Mouse (Mus musculus) neural tube, embryonic 14.5 days (tissue): ENCODE data around the gene Chrna5. TPM values are rescaled to one million over a fixed set of nuclear protein-coding genes. Genes with fewer than 3 reads are reported as not detected.
A peak's percentile ranks its signal among the peaks of the same experiment; 100 is the strongest.
"Not testable (repeated sequence)": the region's sequence is repeated elsewhere in the genome, so short reads cannot be mapped to it uniquely, and the experiment has no call there.

ENCODE experiments used
- ATAC-seq: fragments of 200-750 bp; cut with Nextera tagmentation; 2 replicates; pipeline ENCODE4 v1.8.0; 2017; ENCODE audit warnings: low read depth, mild to moderate bottlenecking, moderate TSS enrichment, moderate library complexity
- H3K27ac ChIP-seq: fragments of 300-500 bp; sonication (generic); 2 replicates; pipeline ENCODE4 v1.5.1; 2014; ENCODE audit warnings: low read depth, mild to moderate bottlenecking, control low read depth, low read length, moderate library complexity, mixed read lengths
- H3K27me3 ChIP-seq: fragments of 300-500 bp; sonication (generic); 2 replicates; pipeline ENCODE4 v1.6.1; 2014; ENCODE audit warnings: low read length; ENCODE audit not compliant: control insufficient read depth, insufficient read depth
- H3K36me3 ChIP-seq: fragments of 300-500 bp; sonication (generic); 2 replicates; pipeline ENCODE4 v1.6.1; 2014; ENCODE audit warnings: low read length, mixed read lengths; ENCODE audit not compliant: control insufficient read depth, insufficient read depth
- H3K4me1 ChIP-seq: fragments of 300-500 bp; sonication (generic); 2 replicates; pipeline ENCODE4 v1.6.1; 2014; ENCODE audit warnings: low read length; ENCODE audit not compliant: control insufficient read depth, insufficient read depth
- H3K4me2 ChIP-seq: fragments of 300-500 bp; sonication (generic); 2 replicates; pipeline ENCODE4 v1.6.1; 2014; ENCODE audit warnings: mild to moderate bottlenecking, low read depth, low read length, control low read depth
- H3K4me3 ChIP-seq: fragments of 300-500 bp; sonication (generic); 2 replicates; pipeline ENCODE4 v1.5.1; 2014; ENCODE audit warnings: low read depth, low read length, control low read depth, mixed read lengths
- H3K9ac ChIP-seq: fragments of 300-500 bp; sonication (generic); replicated peaks from 2 replicates; pipeline ENCODE4 v1.6.1; 2014; ENCODE audit warnings: low read depth, mild to moderate bottlenecking, control low read depth, low read length, mixed read lengths
- H3K9me3 ChIP-seq: fragments of 300-500 bp; sonication (generic); 2 replicates; pipeline ENCODE4 v1.6.1; 2016; ENCODE audit warnings: low read length; ENCODE audit not compliant: control insufficient read depth
- WGBS: fragments of 180-500 bp; shearing (Covaris S2); extraction: QIAGEN DNeasy Blood & Tissue Kit; methylation state at CpG from one replicate; pipeline ENCODE4 v1.1.7; 2014; 5-methylcytosine and 5-hydroxymethylcytosine counted together
- polyA plus RNA-seq: library from polyadenylated mRNA; unstranded; fragments of >200 nt; fragmentation: Nextera tagmentation; extraction: Ambion mirVana; gene quantifications from 2 replicates; pipeline ENCODE4 v1.2.1, GENCODE M21; 2014

Gene Chrna5
- 5.1 TPM in 2 replicates for polyA plus RNA-seq

DNA sequence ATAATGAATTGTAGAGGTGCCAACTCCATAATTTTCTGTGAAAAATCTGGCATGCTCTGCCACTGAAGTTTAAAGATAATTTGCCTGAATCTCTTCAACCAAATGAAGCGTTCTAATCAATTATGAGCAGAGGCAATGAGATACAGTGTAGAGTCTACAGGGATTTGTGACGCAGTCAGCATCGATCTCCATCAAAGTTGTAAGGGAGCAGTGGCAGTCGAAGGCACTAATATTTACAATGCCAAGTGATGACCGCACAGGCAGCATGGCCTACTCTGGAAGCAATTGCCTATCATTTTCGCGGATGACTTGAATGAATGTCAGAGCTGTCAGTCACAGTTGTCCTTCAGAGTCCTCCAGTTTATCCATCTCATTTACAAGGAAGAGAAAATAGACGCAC, at the start of gene Chrna5:
Chrna5 (plus strand) TSS at position 207 of the 400 bp plus-strand sequence.
- no peak within 1 kb of the TSS for H3K27ac ChIP-seq
- whole genome bisulfite sequencing = 42% methylated on average over 8 of the region's 8 CpGs
- H3K36me3 ChIP-seq = no peaks in the 10 kb centered on the region
- H3K9me3 ChIP-seq = no peaks in the 10 kb centered on the region
- H3K9ac ChIP-seq = peak within 1 kb of the TSS; percentile 59
- peak within 1 kb of the TSS; percentile 78 for H3K4me2 ChIP-seq
- peak within 1 kb of the TSS; percentile 62 for H3K4me3 ChIP-seq
- ATAC-seq = 0 out of 2 replicates have a peak, but pooled peaks have one; percentile 15
- peaks cover 7% of the 10 kb centered on the region; the same call in 1 of the 2 replicates for H3K4me1 ChIP-seq
- H3K27me3 ChIP-seq = peaks cover 13% of the 10 kb centered on the region

DNA sequence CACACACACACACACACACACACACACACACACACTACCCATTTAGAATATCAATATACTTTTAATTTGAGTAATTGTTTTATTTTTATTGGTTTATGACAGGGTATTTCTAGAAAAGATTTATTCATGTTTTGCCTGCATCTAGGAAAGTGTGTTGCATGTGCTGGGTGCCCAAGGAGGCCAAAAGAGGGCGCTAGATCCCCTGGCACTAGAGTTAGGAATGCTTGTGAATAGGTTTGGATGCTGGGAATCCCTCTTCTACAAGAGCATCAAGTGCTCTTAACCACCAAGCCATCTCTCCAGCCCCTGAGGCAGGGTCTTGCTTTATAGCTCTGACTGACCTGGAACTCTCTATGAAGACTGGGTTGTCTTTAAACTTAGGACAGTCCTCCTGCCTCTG, 48.9 kb upstream of the Chrna5 start:
- H3K36me3 ChIP-seq = no peaks in the 10 kb centered on the region
- H3K4me1 ChIP-seq = no peaks in the 10 kb centered on the region
- 7% methylated on average over 1 of the region's 1 CpGs for WGBS
- no peaks in the 10 kb centered on the region for H3K9me3 ChIP-seq
- H3K27me3 ChIP-seq = no peaks in the 10 kb centered on the region
- H3K4me2 ChIP-seq = no peak overlapping the region
- H3K4me3 ChIP-seq = no peak overlapping the region
- ATAC-seq = no peak
- H3K27ac ChIP-seq = no peak overlapping the region
- H3K9ac ChIP-seq = no peak overlapping the region

DNA sequence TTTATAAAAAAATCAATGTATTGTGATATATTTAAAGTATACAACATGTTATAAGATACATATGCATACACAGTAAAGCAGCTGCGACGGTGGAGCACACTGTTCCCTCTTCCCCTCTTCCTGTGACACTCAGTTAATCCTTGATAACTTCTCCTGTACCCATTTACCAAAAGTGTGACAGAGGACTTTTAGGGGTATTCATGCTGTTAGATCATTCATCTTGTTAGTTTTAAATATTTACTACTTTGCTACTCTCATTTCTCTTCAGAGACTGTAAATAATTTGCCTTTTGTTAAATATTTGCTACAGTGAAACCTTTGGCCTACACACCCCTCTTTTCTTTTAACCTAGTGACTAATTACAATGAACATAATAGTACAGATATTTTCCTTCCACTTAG, 48.3 kb upstream of the Chrna5 start:
- Histone ChIP-seq H3K27ac (no peak overlapping the region), H3K4me1 (no peaks in the 10 kb centered on the region), H3K9me3 (no peaks in the 10 kb centered on the region), H3K27me3 (no peaks in the 10 kb centered on the region), H3K9ac (no peak overlapping the region), H3K4me3 (no peak overlapping the region), H3K36me3 (no peaks in the 10 kb centered on the region), H3K4me2 (no peak overlapping the region)
- ATAC-seq = no peak
- 72% methylated on average over 2 of the region's 2 CpGs for WGBS

DNA sequence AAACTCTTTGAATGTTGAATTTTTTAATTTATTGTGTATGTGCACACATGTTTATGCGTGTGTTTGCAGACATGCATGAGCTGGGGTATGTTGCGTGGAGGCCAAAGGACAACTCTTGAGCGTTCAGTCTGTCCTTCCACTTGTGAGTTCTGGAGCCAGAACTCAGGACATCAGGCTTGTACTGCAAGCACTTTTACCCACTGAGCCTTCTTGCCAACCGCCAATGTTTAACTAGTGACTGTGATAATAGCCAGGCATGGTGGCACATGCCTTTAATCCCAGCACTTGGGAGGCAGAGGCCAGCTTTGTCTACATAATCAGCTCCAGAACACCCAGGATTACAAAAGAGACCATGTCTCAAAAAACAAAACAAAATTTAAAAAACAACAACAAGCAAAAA, 38.6 kb upstream of the Chrna5 start:
- Histone ChIP-seq H3K27ac (no peak overlapping the region), H3K9ac (no peak overlapping the region), H3K4me2 (no peak overlapping the region), H3K4me3 (no peak overlapping the region), H3K36me3 (no peaks in the 10 kb centered on the region), H3K27me3 (no peaks in the 10 kb centered on the region), H3K9me3 (no peaks in the 10 kb centered on the region), H3K4me1 (no peaks in the 10 kb centered on the region)
- 94% methylated on average over 4 of the region's 4 CpGs for WGBS
- ATAC-seq = no peak

DNA sequence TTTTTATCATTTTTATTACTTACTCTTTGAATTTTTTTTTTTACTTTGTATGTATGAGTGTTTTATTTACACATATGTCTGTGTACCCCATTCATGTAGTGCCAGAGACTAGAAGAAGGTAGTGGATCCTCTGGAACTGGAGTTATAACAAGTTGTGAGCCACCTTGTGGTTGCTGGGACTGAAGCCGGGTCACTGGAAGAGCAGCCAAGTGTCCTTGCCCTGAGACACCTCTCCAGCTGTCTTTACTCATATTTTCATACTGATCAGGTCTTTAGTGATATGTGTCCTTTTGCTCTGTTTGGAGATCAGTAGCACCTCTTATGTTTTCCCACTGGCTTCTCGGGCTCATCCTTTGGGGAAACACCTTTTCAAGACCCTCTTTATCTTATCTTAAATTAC, 36.2 kb upstream of the Chrna5 start:
- Histone ChIP-seq H3K27ac (no peak overlapping the region), H3K9me3 (no peaks in the 10 kb centered on the region), H3K36me3 (no peaks in the 10 kb centered on the region), H3K4me2 (no peak overlapping the region), H3K9ac (no peak overlapping the region), H3K4me1 (no peaks in the 10 kb centered on the region), H3K27me3 (no peaks in the 10 kb centered on the region), H3K4me3 (no peak overlapping the region)
- no peak for ATAC-seq
- 79% methylated on average over 2 of the region's 2 CpGs for WGBS

DNA sequence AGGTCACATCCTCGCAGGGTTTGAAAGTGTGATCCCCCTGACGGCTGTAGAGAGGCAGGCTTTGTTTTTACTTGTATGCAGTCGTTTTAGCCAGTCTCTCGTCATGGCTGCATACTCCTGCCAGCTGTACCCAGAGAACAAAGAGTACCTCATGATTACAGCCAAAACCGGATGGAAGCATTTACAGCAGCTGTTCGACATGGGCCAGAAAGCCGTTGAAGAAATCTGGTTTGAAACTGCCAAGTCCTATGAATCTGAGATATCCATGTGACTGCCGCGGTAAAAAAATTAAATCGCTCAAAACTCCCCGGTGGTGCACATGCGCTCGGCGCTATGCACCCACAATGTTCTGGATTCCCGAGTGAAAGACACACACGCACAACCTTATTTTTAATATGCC, 34.4 kb upstream of the Chrna5 start:
- Histone ChIP-seq H3K27ac (no peak overlapping the region), H3K4me2 (no peak overlapping the region), H3K4me3 (no peak overlapping the region), H3K36me3 (no peaks in the 10 kb centered on the region), H3K4me1 (no peaks in the 10 kb centered on the region), H3K9me3 (no peaks in the 10 kb centered on the region), H3K9ac (no peak overlapping the region), H3K27me3 (no peaks in the 10 kb centered on the region; the same call in 1 of the 2 replicates)
- no peak for ATAC-seq
- WGBS = 71% methylated on average over 16 of the region's 16 CpGs

DNA sequence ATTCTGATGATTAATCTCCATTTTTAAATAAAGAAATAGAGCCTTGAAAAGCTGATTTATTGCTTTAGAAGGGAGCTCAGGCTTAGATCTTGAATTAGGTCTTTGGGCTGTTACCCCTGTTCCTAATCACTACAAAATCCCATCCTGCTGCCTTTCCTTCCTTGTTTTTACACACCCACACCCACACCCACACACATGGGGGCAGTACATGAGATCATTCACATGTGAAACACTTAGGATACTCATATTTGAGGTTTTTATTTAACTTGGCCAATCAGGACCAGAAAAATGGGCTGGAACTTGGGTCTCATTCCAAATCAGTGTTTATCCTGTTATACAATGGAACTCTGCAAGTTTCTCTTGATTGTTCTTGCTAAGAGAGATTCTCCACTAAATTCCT, 31.2 kb upstream of the Chrna5 start:
- Histone ChIP-seq H3K4me2 (no peak overlapping the region), H3K27ac (no peak overlapping the region), H3K4me3 (no peak overlapping the region), H3K36me3 (peaks cover 11% of the 10 kb centered on the region), H3K27me3 (no peaks in the 10 kb centered on the region; the same call in 1 of the 2 replicates), H3K4me1 (peaks cover 13% of the 10 kb centered on the region; the same call in 1 of the 2 replicates), H3K9me3 (no peaks in the 10 kb centered on the region), H3K9ac (no peak overlapping the region)
- ATAC-seq = no peak

DNA sequence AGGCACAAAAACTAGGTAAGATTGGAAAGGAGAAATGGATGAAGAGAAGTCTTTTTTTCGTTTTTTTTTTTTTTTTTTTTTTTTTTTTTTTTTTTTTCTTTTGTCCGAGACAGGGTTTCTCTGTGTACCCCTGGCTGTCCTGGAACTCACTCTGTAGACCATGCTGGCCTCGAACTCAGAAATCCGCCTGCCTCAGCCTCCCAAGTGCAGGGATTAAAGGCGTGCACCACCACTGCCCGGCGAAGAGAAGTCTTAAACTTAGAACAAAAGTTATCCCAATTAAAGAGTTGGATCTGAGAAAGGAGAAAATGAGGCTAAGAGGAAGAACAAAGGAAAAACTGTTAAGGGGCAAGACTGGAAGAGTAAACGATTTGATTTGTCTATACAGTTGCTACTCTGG, 30.5 kb upstream of the Chrna5 start:
- Histone ChIP-seq H3K4me1 (peaks cover 13% of the 10 kb centered on the region; the same call in 1 of the 2 replicates), H3K4me2 (peak overlapping the region; percentile 84), H3K36me3 (peaks cover 13% of the 10 kb centered on the region), H3K4me3 (peak overlapping the region; percentile 83), H3K27ac (peak overlapping the region; percentile 92)
- not testable (repeated sequence) for H3K9ac ChIP-seq, H3K9me3 ChIP-seq, H3K27me3 ChIP-seq, ATAC-seq
- 51% methylated on average over 8 of the region's 8 CpGs for WGBS

DNA sequence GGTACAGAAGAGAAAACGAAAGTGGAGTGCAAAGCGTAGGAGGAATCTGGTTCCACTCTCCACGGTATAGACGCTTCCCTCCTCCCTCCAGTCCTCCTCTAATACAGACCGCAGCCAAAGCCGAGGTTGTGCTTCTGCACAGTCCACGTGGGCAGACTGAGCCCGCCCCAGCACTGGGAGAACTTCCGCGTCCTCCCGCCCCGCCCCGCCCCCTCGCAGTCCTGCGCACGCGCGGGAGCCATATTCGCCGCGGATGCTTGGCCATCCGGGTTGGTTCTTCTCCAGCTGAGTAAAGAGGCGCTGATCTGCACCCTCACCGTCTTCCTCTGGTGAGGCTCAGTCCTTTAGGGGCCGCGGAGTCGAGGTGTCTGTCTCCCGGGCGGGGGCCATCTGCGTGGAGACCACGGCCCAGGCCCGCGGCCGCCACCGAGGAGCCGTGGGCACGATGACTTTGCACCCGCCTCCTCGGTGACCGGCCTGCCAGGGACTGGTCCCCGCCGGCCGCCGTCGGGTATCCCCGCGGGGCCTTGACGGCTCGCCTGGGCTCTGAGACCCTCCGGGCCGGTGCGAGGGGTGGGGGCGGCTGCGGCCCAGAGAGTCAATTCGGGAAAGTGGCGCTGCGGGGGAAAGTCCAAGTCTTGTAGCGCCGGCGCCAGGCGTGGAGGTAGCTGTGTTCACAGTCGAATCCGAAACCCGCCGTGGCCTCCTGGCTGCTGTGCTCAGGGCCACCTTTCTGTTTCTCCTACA, 29.9 kb upstream of the Chrna5 start, which contains the start of the genes Psma4 and AY074887:
Psma4 (plus strand) TSS at position 216 of the 747 bp plus-strand sequence.
AY074887 (minus strand) TSS at position 424 of the 747 bp plus-strand sequence.
- Histone ChIP-seq H3K4me2 (peak within 1 kb of the TSS; percentile 84), H3K4me3 (peak within 1 kb of the TSS; percentile 83), H3K36me3 (peaks cover 19% of the 10 kb centered on the region), H3K27me3 (no peaks in the 10 kb centered on the region; the same call in 1 of the 2 replicates), H3K9me3 (no peaks in the 10 kb centered on the region), H3K9ac (peak within 1 kb of the TSS; percentile 80), H3K27ac (peak within 1 kb of the TSS; percentile 92), H3K4me1 (peaks cover 13% of the 10 kb centered on the region; the same call in 1 of the 2 replicates)
- ATAC-seq = peak; percentile 100
- under 1% methylated on average over 56 of the region's 65 CpGs for WGBS
